Mouse (Mus musculus) spleen, adult 2 months (tissue): ENCODE results near the gene Wnt9b.

Source experiments
- CTCF ChIP-seq: fragments of 200-500 bp; IDR thresholded peaks from 2 replicates; pipeline ENCODE4 v1.5.1; 2011; ENCODE audit warnings: mild to moderate bottlenecking, inconsistent platforms; ENCODE audit not compliant: insufficient read depth, insufficient read length, insufficient replicate concordance; ENCODE audit errors: extremely low read depth
- POLR2A ChIP-seq: fragments of 200-500 bp; IDR thresholded peaks from 2 replicates; pipeline ENCODE4 v1.6.1; 2011; ENCODE audit warnings: low read depth, low read length, inconsistent platforms

GRCm38 (mm10) chr11:103688980-103689378, 60.6 kb downstream of the Wnt9b start:
- no peak for TF ChIP-seq CTCF
- no peak for TF ChIP-seq POLR2A
